Mouse (Mus musculus): ENCODE measurements around the gene Nlrc3. TPM values are rescaled to one million over a fixed set of nuclear protein-coding genes. Genes with fewer than 3 reads are reported as not detected.
"Not testable (repeated sequence)": the region's sequence is repeated elsewhere in the genome, so short reads cannot be mapped to it uniquely, and the experiment has no call there.

Gene Nlrc3
- 10 to 100 TPM; 56.1 to 73.3 TPM for polyA plus RNA-seq (2017; shearing (Covaris generic))

DNA sequence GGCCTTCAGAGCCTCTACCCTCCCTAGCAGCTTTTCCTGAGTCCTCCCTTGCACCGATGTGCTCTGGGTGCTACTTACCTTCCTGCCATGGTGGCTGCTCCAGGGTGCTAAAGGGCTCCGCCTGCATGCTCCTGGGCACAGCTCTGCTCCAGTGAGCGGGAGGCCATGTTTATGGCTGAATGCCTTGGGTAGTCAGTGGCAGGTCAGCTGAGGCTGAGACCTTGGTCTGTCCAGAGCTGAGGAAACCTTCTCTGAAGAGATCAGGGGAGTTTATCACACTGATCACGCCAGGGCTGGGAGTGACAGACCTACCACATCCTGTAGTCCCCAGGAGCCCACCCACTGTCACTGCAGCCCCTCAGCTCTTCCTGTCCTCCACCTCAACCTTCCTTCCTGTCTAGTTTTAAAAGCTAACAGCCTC lies at the start of gene Nlrc3:
Gene Nlrc3, minus strand, starts transcription at position 382 of the 421 bp plus-strand sequence.
- ATAC-seq = peak; percentile 95

DNA sequence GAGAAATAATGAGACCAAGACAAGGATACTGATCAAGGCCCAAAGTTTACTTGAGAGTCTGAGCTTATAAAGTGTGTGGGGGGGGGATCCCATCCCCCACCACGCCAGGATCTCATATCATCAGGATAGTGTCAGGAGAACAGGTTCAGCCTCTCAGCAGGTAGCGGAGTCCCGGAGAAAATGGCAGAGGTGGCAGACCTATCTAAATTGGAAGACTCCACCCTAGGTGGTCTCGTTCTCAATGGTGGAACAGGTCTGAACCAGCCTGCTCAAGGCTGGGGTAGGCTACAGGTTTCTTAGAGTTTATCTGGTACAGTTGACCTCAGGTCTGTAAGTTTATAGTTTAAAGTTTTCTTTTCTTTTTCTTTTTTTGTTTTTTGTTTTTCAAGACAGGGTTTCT lies 46.3 kb upstream of the Nlrc3 start:
- ATAC-seq = no peak

DNA sequence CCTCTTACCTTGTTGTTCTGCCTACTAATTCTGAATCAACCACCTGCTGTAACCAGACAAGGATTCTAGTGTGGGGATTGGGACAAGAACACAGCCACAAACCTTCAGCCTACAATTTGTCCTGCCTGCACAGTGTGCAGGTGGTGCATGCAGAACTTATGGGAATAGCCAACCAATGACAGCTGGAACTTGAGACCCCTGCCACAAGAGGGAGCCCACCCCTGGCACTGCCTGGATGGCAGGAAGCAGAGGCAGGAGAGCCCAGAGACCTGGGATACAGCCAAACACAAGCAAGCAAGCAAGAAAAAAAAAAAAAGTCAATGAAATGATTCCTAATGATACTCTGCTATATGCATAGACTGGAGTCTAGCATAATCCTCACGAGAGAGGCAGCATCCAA lies 44.8 kb upstream of the Nlrc3 start:
- ATAC-seq = no peak

DNA sequence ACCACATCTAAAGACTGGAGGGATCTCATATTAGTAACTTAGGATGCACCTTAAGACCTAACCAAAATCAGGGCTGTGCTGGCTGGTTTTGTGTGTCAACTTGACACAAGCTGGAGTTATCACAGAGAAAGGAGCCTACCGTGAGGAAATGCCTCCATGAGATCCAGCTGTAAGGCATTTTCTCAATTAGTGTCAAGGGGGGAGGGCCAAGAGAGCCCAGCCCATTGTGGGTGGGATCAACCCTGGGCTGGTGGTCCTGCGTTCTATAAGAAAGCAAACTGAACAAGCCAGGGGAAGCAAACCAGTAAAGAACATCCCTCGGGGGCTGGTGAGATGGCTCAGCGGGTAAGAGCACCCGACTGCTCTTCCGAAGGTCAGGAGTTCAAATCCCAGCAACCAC lies 41.0 kb upstream of the Nlrc3 start:
- ATAC-seq = not testable (repeated sequence)

DNA sequence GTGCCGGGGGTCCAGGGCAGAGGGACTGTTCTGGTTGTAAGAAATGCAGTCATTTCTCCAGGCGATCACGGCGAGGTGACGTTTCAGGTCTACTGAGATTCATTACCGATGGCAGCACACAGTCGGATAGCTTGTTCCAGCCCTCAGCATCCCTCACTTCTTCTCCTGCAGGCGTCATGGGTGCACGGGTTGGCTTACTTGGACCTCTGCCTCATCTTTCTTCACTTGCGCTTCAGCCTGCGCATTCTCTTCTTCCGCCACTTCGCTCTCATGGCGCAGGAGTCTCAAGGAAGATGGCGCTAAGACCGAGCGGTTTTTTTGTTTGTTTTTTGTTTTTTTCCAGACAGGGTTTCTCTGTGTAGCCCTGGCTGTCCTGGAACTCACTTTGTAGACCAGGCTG lies 40.4 kb upstream of the Nlrc3 start:
- not testable (repeated sequence) for ATAC-seq

DNA sequence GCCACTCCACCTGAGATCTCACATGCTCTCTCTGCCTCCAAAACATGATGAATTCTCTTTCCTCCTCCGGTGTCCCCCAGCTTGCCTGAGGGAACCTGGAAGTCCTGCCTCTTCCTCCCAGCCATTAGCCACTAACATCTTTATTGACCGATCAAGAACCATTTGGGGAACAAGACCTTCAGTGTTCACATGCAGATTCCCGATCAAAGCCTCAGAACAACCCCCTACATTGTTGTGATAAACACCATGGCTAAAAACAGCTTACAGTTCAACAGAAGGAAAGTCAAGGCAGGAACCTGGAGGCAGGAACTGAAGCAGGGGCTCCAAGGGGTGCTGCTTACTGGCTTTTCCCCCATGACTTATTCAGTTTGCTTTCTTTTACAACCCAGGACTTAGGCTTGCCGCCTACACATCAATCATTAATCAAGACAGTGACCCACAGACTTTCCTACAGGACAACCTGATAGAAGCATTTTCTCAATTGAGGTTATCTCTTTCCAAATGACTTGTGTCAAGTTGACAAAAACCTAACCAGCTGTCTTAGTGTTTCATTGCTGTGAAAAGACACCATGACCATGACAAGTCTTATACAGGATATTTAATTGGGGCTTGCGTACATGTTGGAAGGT lies 37.7 kb upstream of the Nlrc3 start:
- ATAC-seq = no peak

DNA sequence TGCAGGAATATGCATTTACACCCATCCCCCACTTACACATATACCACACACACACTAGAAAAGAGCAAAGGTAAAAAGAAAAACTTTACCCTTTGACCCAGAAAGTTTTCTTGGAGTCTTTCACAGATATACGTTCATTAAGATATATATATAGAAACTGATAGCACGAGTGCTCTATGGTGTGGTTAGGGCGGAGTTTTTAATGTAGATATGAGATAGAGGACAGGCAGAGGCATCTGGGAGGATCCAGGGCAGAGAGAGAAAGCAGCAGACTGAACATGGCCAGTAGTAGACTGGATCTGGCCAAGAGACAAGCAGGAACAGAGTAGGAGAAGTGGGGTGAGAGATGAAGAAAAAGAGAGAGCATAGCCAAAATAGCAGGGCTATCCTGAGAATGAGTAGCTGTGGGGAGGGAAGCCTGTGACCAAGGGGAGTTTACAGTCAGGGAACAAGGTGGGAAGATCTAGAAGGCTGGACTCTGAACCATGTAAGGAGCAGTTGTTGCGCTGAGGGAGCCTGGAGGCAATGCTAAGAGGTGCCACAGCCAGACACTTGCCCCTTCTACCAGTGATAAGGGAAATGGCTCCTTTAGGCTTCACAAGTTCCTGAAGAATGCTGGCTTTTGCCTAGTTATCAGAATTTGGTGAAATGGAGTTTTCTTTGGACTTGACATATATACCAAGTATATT lies 36.6 kb upstream of the Nlrc3 start:
- ATAC-seq = no peak

DNA sequence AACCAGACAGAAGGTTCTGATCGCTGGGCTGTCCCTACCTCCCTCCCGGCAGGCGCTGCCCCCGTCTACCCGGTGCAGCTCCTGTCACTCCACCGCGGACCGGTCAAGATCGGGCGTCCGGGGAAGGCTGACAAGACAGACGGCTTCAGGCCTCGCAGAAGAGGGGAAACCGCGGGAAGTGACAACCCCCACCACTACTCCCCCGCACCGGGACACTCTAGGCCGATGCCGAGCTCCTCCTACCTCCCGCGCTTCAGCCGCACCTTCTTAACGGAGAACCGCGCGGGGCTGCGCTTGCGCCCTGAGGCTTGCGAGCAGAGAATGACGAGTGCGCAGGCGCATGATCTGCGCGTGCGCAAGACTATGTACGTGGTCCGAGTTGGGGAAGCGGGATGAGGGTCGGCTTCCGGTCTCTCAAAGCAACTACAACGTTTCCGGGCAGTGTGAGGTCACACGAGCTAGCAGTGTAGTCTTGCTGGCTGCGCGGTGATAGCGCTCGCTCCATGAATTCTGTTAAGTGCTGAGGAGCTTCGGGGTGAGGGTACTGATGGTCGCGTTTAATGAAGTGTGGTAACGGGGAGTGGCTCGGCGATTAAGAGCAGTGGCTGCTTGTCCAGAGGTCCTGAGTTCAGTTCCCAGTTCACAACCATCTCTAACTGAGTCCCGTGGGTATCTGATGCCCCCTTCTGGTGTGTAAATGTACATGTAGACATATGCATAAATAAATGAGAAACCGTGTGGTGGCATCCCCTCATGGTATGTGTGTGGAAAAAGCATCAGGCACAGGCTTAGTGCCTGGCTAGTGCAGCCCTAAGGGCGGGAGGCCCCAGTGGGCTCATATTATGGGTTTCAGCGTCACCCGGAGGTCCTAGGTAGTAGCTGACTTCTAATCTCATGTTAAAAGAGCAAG lies 27.3 kb upstream of the Nlrc3 start, which contains the start of gene Slx4:
Gene Slx4, minus strand, starts transcription at position 282 of the 910 bp plus-strand sequence.
- ATAC-seq = peak; percentile 90

DNA sequence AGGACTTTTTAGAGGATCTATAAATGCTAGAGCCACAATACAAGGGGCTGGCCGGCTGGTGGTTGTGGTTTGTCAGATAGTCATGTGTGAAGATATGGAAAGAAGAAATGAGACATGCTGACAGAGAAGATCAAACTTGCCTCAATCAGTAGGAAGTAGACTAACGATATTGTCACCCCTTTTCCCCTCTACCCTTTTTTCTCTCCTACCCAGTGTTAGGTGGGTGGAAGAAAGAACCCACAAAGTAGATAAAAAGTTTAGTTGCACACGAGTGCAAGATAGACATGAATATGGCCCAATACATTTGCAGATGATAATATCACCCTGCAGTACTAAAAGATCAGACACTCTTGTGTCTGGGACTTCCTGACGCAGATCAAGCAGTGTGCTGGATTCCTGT lies 12.0 kb upstream of the Nlrc3 start:
- ATAC-seq = no peak

DNA sequence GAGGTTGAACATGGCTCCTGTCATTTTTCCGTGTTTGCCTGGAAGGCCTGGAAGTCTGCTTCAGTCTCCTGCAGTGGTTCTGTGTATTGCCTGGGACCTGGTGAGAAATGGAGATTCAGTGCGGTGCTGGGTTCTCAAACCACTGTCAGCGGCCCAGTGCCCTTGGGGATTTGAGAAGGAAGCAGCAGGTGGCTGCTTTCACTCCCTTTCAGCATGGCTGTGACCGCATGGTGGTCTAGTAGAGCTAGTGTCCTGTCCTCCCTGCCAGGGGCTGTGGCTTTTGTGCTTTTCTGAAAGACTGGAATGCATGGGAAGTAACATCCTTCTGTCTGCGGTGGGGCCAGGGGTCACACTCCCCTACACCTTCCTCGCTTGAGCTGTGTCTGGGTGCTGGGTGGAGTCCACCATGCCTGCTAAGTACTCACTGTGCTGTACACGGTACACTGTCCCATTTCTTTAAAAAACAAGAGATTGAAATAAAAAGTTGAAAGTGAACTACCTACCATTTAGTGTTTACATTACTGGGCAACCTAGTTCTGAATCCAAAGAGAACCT lies 6.8 kb upstream of the Nlrc3 start:
- no peak for ATAC-seq

DNA sequence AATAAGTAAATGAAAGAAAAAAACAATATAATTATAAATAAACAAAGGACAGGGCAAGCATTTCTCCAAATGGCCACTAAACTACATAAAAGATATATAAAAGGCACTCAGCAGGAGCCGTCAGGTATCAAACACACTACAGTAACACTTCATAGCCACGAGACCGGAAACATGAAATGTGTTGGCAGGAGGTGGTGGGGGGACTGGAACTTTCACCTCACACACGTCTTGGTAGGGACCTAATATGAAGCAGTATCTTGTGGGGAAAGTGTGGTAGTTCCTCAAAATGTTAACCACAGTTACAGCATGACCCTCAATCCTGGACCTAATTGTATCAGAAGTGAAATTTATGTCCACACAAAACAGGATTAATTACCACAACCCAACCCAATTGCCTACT lies 5.7 kb upstream of the Nlrc3 start:
- peak; percentile 60 for ATAC-seq

DNA sequence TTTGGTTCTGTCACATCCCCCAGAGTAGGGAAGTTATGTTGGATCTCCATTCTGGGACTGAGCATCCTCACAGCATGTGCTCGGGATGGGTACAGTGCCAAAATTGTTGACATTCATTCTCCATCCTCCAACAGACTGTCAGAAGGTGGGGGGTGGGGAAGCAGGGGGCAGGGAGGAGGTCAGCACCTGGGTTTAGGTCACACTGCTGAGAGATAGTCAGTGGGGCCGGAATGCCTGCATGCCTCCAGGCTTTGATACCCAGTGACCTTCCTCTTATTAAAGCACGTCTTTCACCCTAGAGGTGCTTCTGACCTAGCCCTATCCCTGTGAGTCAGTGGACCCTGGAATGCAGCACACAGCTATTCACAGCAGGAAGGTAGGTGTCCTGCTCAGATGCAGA lies 280 bp upstream of the Nlrc3 start:
- ATAC-seq = no peak

DNA sequence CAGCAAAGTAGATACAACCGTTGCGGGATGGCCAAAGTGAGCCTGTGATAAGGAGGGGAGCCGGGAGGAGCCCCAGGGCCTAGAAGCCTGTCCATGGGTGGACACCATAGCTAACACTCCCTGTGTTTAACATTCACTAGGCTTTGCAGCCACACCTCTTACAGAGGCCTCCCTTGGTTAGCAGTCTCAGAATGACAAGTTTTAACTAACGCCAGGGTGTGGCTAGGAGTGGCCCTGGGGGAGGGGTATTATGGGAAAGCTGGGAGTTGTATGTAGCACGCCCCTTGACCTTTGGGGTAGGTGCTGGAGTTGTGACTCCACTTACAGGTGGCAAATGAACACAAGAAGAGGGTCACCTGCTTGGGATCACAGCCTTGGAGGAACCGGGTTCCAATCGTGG lies 774 bp downstream of the Nlrc3 start:
- peak; percentile 10 for ATAC-seq

DNA sequence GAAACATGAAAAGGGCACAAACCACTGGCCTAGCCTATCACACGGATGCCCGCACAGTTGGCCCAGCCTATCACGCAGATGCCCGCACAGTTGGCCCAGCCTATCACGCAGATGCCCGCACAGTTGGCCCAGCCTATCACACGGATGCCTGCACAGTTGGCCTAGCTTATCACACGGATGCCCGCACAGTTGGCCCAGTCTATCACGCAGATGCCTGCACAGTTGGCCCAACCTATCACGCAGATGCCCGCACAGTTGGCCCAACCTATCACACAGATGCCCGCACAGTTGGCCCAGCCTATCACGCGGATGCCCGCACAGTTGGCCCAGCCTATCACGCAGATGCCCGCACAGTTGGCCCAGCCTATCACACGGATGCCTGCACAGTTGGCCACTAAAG lies 2.0 kb downstream of the Nlrc3 start:
- ATAC-seq = not testable (repeated sequence)

DNA sequence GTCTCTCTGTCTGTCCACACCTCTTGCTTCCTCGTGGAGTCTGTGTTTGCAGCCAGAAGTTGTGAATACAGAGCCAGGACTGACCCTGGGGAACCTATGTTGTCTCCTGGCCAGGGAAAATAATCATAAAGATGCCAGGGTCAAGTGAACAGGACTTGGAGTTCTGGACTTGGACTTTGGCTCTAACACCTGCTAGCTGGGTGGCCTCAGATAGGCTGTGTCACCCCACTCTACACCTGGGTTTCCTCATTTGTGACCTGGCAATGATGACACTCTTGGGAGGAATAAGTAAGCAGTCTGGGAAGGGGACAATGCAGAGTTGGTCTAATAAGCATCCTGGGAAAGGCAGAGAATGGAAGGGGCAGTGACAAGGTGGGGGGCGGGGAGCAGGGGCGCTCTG lies 10.9 kb downstream of the Nlrc3 start:
- ATAC-seq = no peak

DNA sequence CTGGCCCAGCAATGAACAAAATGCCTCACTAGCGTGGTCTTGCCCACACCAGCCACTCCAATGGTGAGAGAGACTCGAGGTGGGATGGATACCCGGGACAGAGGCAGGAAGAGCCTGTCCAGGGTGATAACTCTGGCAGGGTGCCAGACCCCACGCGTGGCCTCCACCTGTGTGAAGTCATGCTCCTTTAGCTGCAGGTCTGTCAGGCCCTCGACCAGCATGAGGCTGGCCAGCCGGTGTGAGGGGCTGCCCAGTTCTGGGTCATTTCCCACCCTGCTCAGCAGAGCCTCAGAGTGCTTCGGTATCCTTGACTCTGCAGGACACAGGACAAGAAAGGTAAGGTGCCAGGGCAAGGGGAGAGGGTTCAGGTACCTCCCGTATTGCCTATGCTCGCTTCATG lies 11.4 kb downstream of the Nlrc3 start:
- no peak for ATAC-seq

DNA sequence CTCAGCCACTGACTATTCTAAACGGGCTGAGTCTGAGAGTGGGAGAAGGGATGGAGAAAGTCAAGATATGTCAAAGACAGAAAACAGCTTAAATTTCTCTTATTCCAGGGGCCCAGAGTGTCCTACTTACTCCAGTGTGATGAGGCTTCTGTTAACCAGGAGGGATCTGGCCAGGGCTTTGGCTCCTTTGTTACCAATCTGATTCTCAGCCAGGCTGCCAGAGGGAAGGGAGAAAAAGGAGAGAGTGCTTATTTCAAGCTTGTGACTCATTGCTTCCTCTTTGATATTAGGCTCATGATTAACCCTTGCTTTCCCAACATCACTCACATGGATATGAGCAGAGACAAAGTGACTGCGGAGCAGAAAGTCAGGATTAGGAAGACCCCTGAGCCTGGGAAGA lies 17.2 kb downstream of the Nlrc3 start:
- no peak for ATAC-seq

DNA sequence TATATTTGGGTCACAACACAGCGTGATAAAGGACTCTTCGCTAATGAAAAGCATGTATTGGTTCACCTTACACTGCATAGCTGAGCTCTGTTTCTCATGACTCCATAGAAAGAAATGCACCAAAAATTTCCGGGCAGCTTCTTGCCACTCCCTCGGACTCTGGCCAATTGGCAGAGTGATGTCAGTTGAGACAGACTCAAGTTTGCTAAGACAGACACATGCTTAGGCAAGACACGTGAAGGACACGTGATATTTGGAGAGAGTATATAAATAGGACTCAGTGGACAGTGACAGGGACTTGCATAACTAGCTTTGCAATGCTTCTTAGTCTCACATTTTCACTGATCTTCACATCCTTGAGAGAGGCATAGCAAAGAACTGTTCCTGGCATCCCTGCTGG lies 20.1 kb downstream of the Nlrc3 start:
- ATAC-seq = no peak

DNA sequence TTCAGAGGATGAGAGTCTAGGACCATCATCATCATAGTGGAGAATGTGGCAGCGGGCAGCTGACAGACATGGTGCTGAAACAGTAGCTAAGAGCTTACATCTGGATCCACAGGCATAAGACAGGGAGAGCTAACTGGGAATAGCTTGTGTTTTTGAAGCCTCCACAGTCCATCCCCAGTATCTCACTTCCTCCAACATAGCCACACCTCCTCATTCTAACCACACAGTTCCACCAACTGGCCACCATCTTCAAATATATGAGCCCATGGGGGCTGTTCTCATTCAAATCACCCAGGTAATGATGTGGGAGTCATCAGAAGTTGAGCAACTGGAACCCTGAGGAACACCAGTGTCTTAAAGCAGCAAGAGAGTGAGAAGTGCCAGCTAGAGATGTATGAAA lies 25.3 kb downstream of the Nlrc3 start:
- ATAC-seq = no peak

DNA sequence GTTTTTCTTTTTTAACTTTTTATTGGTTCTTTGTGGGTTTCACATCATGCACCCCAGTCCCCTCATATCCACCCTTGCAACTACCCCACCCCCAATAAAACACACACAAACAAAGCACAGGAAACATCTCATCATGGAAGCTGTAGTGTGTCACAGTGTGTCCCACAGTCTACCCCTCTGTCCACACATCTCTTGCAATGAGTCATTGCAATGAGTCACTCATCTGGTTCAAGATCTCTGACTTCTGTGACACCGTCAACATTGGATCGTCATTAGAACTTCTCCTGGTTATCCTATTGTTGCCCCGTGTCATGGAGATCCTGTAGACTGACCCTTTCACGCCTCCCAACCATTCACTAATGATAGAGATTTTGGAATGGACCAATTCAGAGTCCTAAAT lies 41.7 kb downstream of the Nlrc3 start:
- ATAC-seq = no peak

DNA sequence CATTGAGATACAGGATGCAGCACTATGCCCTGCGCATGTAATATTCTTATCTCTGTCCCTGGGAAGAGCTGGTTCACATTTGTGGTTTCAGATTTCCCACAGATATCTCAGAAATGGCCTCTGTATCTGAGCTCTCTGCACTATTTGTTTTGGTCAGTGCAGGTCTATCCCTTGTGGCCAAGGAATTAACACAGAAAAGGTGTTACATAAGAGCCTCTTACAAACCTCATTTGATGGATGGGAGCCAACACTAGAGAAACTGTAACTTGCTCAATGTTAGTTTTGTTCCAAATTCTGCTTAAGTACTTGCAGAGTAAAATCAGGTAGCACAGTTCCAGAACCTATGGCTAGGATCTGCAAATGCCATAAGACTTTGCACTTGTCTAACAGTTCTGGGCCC lies 42.3 kb downstream of the Nlrc3 start:
- ATAC-seq = no peak

DNA sequence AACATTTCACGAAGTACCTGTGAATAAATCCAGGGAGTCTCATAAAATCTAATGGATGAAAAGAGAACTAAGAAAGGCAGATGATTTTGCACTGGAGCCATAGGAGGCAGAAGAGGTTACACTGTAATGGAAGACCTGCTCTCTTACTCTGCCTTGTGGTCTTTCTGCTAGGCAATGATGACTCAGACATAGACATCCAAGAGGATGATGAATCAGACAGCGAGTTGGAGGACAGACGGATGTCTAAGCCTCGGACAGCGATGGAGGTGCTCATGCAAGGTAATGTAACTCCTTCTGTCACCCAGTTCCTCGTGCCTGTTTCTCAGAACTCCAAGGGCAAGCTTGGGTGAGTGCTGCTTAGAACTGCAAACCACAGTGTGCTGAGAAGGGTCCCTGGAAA lies 42.9 kb downstream of the Nlrc3 start:
- no peak for ATAC-seq

DNA sequence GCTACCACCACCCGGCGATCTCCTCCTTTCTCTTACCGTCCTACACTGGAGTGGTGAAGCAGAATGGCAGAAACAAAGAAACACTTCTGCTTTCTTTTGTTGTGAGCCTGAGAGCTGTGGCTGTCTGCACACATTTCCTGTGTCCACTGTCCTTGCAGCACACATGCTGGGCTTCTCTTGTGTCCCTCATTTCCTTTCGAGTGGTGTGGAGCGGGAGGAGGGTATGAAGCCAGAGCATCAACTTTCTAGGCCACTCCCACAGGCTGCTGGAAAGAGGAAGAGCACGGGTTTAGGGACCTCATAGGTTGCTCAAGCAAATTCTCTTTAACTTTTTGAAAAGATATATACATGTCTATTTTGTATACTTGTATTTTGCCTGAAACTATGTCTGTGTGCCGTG lies 47.3 kb downstream of the Nlrc3 start:
- no peak for ATAC-seq

Measured in CD4-positive, CD25-positive, alpha-beta regulatory T cell, adult 4 months (primary cell).